Mouse (Mus musculus): Measurements from ENCODE around the gene Wnt7a. TPM values are rescaled to one million over a fixed set of nuclear protein-coding genes. Genes with fewer than 3 reads are reported as not detected.

The Wnt7a gene
- polyA plus RNA-seq (2017; shearing (Covaris generic)): not detected

DNA sequence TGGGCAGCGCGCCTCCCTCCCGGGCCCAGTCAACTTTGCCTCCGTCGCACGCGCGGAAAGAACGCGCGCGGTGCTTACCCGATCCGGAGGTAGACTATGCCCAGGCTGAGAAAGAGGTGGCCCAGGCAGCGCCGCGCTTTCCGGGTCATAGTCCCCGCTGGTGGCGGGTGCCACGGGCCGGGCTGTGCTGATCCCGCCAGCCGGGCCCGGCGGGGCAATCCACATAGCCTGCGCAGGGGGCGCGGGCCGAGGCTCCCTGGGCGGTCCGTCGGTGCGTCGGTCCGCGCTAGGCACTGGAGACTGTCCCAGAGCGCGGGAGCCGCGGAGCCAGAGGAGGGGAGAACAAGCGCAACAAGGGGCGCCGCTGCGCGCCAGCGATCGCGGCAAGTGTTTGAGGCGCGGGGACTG, at the start of gene Wnt7a:
Gene Wnt7a (minus strand): TSS at position 403 of the 408 bp plus-strand sequence.

Other genes with a start within 250 kb of the Wnt7a start
- 0.51 TPM for gene Fbln2, start 198.9 kb downstream of the Wnt7a start, polyA plus RNA-seq (2017; shearing (Covaris generic))
- 18.7 TPM for gene Chchd4, start 62.2 kb upstream of the Wnt7a start, polyA plus RNA-seq (2017; shearing (Covaris generic))
- gene Tmem43, start 62.3 kb upstream of the Wnt7a start, polyA plus RNA-seq (2017; shearing (Covaris generic)): 71.1 TPM
- 36.2 TPM for gene Xpc, start 104.5 kb upstream of the Wnt7a start, polyA plus RNA-seq (2017; shearing (Covaris generic))
- 128 TPM for gene Lsm3, start 104.6 kb upstream of the Wnt7a start, polyA plus RNA-seq (2017; shearing (Covaris generic))

All from activated CD4-positive, CD25-positive, alpha-beta regulatory T cell, adult 9 weeks (primary cell).